Mouse (Mus musculus) heart, embryonic 10.5 days (tissue): ENCODE results near the gene Rhox4f. TPM values are rescaled to one million over a fixed set of nuclear protein-coding genes. Genes with fewer than 3 reads are reported as not detected.
"Not testable (repeated sequence)": the region's sequence is repeated elsewhere in the genome, so short reads cannot be mapped to it uniquely, and the experiment has no call there.

Experiments used
- DNase-seq: peaks from one replicate; pipeline ENCODE4 v3.0.0-alpha.2; 2017; ENCODE audit warnings: low spot score
- H3K27ac ChIP-seq: fragments of 300-500 bp; sonication (generic); 2 replicates; pipeline ENCODE4 v1.5.1; 2016; ENCODE audit warnings: mild to moderate bottlenecking
- H3K27me3 ChIP-seq: fragments of 300-500 bp; sonication (generic); 2 replicates; pipeline ENCODE4 v1.6.1; 2016; ENCODE audit warnings: mild to moderate bottlenecking; ENCODE audit not compliant: poor library complexity, insufficient read depth, severe bottlenecking
- H3K36me3 ChIP-seq: fragments of 300-500 bp; sonication (generic); 2 replicates; pipeline ENCODE4 v1.6.1; 2016; ENCODE audit warnings: mild to moderate bottlenecking, moderate library complexity
- H3K4me1 ChIP-seq: fragments of 300-500 bp; sonication (generic); 2 replicates; pipeline ENCODE4 v1.6.1; 2016; ENCODE audit warnings: mild to moderate bottlenecking
- H3K4me3 ChIP-seq: fragments of 300-500 bp; sonication (generic); 2 replicates; pipeline ENCODE4 v1.5.1; 2016; ENCODE audit warnings: mild to moderate bottlenecking, moderate library complexity
- H3K9me3 ChIP-seq: fragments of 300-500 bp; sonication (generic); 2 replicates; pipeline ENCODE4 v1.6.1; 2016; ENCODE audit warnings: mild to moderate bottlenecking, moderate library complexity
- WGBS: fragments of 180-500 bp; shearing (Covaris S2); methylation state at CpG from one replicate; pipeline ENCODE4 v1.1.7; 2016; 5-methylcytosine and 5-hydroxymethylcytosine counted together
- polyA plus RNA-seq: library from polyadenylated mRNA; unstranded; fragments of >200 nt; fragmentation: Nextera tagmentation; extraction: Ambion mirVana; gene quantifications from 2 replicates; pipeline ENCODE4 v1.2.1, GENCODE M21; 2016

Rhox4f gene
- polyA plus RNA-seq = not detected in 2 replicates

- WGBS = 94% methylated on average over 16 of the region's 19 CpGs
- not testable (repeated sequence) for DNase-seq, H3K27ac ChIP-seq, H3K9me3 ChIP-seq, H3K4me3 ChIP-seq, H3K27me3 ChIP-seq, H3K36me3 ChIP-seq, H3K4me1 ChIP-seq
Measured at GRCm38 (mm10) chrX:37607604-37608003, at the start of gene Rhox4f. Rhox4f (minus strand) TSS chrX:37607704.

GRCm38 (mm10) chrX:37651227-37651626 is 43.7 kb upstream of the Rhox4f start, which contains the start of gene Rhox4g:
Rhox4g (minus strand) TSS chrX:37651327.
- H3K27ac ChIP-seq, H3K4me1 ChIP-seq, H3K9me3 ChIP-seq, H3K4me3 ChIP-seq, H3K36me3 ChIP-seq, DNase-seq, H3K27me3 ChIP-seq: not testable (repeated sequence)
- WGBS = 82% methylated on average over 17 of the region's 20 CpGs

GRCm38 (mm10) chrX:37643370-37643769 is 35.9 kb upstream of the Rhox4f start, which contains the start of gene Rhox2g:
Rhox2g (minus strand) TSS chrX:37643470.
- H3K36me3 ChIP-seq, H3K27ac ChIP-seq, H3K4me1 ChIP-seq, H3K9me3 ChIP-seq, H3K4me3 ChIP-seq, DNase-seq, H3K27me3 ChIP-seq: not testable (repeated sequence)
- WGBS = 92% methylated on average over 6 of the region's 6 CpGs

GRCm38 (mm10) chrX:37628512-37628911 is 21.0 kb upstream of the Rhox4f start, which contains the start of gene Rhox3g:
Rhox3g (minus strand) TSS chrX:37628612.
- not testable (repeated sequence) for H3K4me3 ChIP-seq, H3K4me1 ChIP-seq, H3K27ac ChIP-seq, H3K27me3 ChIP-seq, DNase-seq, H3K36me3 ChIP-seq, H3K9me3 ChIP-seq
- WGBS = 87% methylated on average over 2 of the region's 2 CpGs

GRCm38 (mm10) chrX:37580692-37581091 is 26.8 kb downstream of the Rhox4f start, which contains the start of gene Rhox3f:
Rhox3f (plus strand) TSS chrX:37580992.
- H3K27ac ChIP-seq, DNase-seq, H3K27me3 ChIP-seq, H3K4me3 ChIP-seq, H3K4me1 ChIP-seq, H3K36me3 ChIP-seq, H3K9me3 ChIP-seq: not testable (repeated sequence)

GRCm38 (mm10) chrX:37572638-37573037 is 34.9 kb downstream of the Rhox4f start:
- H3K36me3 ChIP-seq, H3K27me3 ChIP-seq, H3K4me1 ChIP-seq, H3K9me3 ChIP-seq, H3K4me3 ChIP-seq, H3K27ac ChIP-seq, DNase-seq: not testable (repeated sequence)
- WGBS = 59% methylated on average over 2 of the region's 2 CpGs

- not testable (repeated sequence) for H3K27ac ChIP-seq, H3K4me1 ChIP-seq, H3K4me3 ChIP-seq, H3K36me3 ChIP-seq, DNase-seq, H3K9me3 ChIP-seq, H3K27me3 ChIP-seq
- WGBS = 87% methylated on average over 8 of the region's 8 CpGs
Measured at GRCm38 (mm10) chrX:37571105-37571504, 36.4 kb downstream of the Rhox4f start, which contains the start of gene Rhox2f. Rhox2f (plus strand) TSS chrX:37571405.

GRCm38 (mm10) chrX:37557112-37557511 is 50.4 kb downstream of the Rhox4f start, which contains the start of gene Rhox4e:
Rhox4e (plus strand) TSS chrX:37557412.
- H3K27me3 ChIP-seq, H3K27ac ChIP-seq: not testable (repeated sequence)

More at GRCm38 (mm10) chrX:37557112-37557511, 50.4 kb downstream of the Rhox4f start, which contains the start of gene Rhox4e:
- not testable (repeated sequence) for DNase-seq, H3K4me1 ChIP-seq, H3K9me3 ChIP-seq, H3K4me3 ChIP-seq, H3K36me3 ChIP-seq
- WGBS = 84% methylated on average over 10 of the region's 18 CpGs

Other genes with a start within 250 kb of the Rhox4f start
- gene Rhox3a2, start 227.7 kb downstream of the Rhox4f start, polyA plus RNA-seq = not detected in 2 replicates
- gene Rhox4a2, start 216.9 kb downstream of the Rhox4f start, polyA plus RNA-seq = 0.75 TPM in 1 of 2 replicates, not detected in the other
- gene Rhox2b, start 195.6 kb downstream of the Rhox4f start, polyA plus RNA-seq = not detected in 2 replicates
- 0.42 and 0.63 TPM in 2 replicates for gene Rhox4b, start 175.2 kb downstream of the Rhox4f start, polyA plus RNA-seq
- gene Rhox2c, start 154.0 kb downstream of the Rhox4f start, polyA plus RNA-seq = not detected in 2 replicates
- gene Rhox3c, start 149.1 kb downstream of the Rhox4f start, polyA plus RNA-seq = not detected in 2 replicates
- gene Rhox4c, start 127.4 kb downstream of the Rhox4f start, polyA plus RNA-seq = not detected in 2 replicates
- not detected in 2 replicates for gene Rhox2d, start 114.3 kb downstream of the Rhox4f start, polyA plus RNA-seq
- gene Rhox4d, start 93.3 kb downstream of the Rhox4f start, polyA plus RNA-seq = 0.10 TPM in 1 of 2 replicates, not detected in the other
- gene Rhox2e, start 77.3 kb downstream of the Rhox4f start, polyA plus RNA-seq = not detected in 2 replicates
- not detected in 2 replicates for gene Rhox3e, start 65.7 kb downstream of the Rhox4f start, polyA plus RNA-seq
- gene Rhox4e, start 50.3 kb downstream of the Rhox4f start, polyA plus RNA-seq = 0.60 TPM in 1 of 2 replicates, not detected in the other
- gene Rhox2f, start 36.3 kb downstream of the Rhox4f start, polyA plus RNA-seq = not detected in 2 replicates
- gene Rhox3f, start 26.7 kb downstream of the Rhox4f start, polyA plus RNA-seq = not detected in 2 replicates
- not detected in 2 replicates for gene Rhox3g, start 20.9 kb upstream of the Rhox4f start, polyA plus RNA-seq
- gene Rhox2g, start 35.8 kb upstream of the Rhox4f start, polyA plus RNA-seq = not detected in 2 replicates
- not detected in 2 replicates for gene Rhox4g, start 43.6 kb upstream of the Rhox4f start, polyA plus RNA-seq
- not detected in 2 replicates for gene Rhox3h, start 61.1 kb upstream of the Rhox4f start, polyA plus RNA-seq
- not detected in 2 replicates for gene Rhox2h, start 65.6 kb upstream of the Rhox4f start, polyA plus RNA-seq
- gene Rhox5, start 197.1 kb upstream of the Rhox4f start, polyA plus RNA-seq = 14.2 and 15.1 TPM in 2 replicates
- gene Rhox6, start 219.2 kb upstream of the Rhox4f start, polyA plus RNA-seq = not detected in 2 replicates
- not detected in 2 replicates for gene Rhox7a, start 224.0 kb upstream of the Rhox4f start, polyA plus RNA-seq